Mouse (Mus musculus): ENCODE results near the gene Nuak2.

The Nuak2 gene

GRCm38 (mm10) chr1:132298801-132299464 lies 17.0 kb upstream of the Nuak2 start:
- no peak for DNase-seq (ENCODE audit: low spot score)

GRCm38 (mm10) chr1:132299744-132300143 lies 16.2 kb upstream of the Nuak2 start:
- DNase-seq (ENCODE audit: low spot score) = no peak

- DNase-seq (ENCODE audit: low spot score) = no peak
Observed at GRCm38 (mm10) chr1:132301242-132301641, 14.7 kb upstream of the Nuak2 start.

- no peak for DNase-seq (ENCODE audit: low spot score)
Observed at GRCm38 (mm10) chr1:132302341-132302866, 13.5 kb upstream of the Nuak2 start.

- no peak for DNase-seq (ENCODE audit: low spot score)
Observed at GRCm38 (mm10) chr1:132304618-132305214, 11.2 kb upstream of the Nuak2 start.

GRCm38 (mm10) chr1:132306160-132306559 lies 9.8 kb upstream of the Nuak2 start:
- peak; percentile 36 for DNase-seq (ENCODE audit: low spot score)

- DNase-seq (ENCODE audit: low spot score) = no peak
Observed at GRCm38 (mm10) chr1:132306808-132307207, 9.1 kb upstream of the Nuak2 start.

- DNase-seq (ENCODE audit: low spot score) = no peak
Observed at GRCm38 (mm10) chr1:132307962-132308361, 8.0 kb upstream of the Nuak2 start.

- DNase-seq (ENCODE audit: low spot score) = no peak
Observed at GRCm38 (mm10) chr1:132308674-132309073, 7.3 kb upstream of the Nuak2 start.

- DNase-seq (ENCODE audit: low spot score) = no peak
Observed at GRCm38 (mm10) chr1:132310754-132311153, 5.2 kb upstream of the Nuak2 start.

- DNase-seq (ENCODE audit: low spot score) = no peak
Observed at GRCm38 (mm10) chr1:132311174-132311859, 4.6 kb upstream of the Nuak2 start.

- no peak for DNase-seq (ENCODE audit: low spot score)
Observed at GRCm38 (mm10) chr1:132312043-132312442, 3.9 kb upstream of the Nuak2 start.

- peak; percentile 65 for DNase-seq (ENCODE audit: low spot score)
Observed at GRCm38 (mm10) chr1:132312703-132313102, 3.2 kb upstream of the Nuak2 start.

GRCm38 (mm10) chr1:132316625-132316994 lies 684 bp downstream of the Nuak2 start:
- no peak for DNase-seq (ENCODE audit: low spot score)

GRCm38 (mm10) chr1:132317413-132317812 lies 1.5 kb downstream of the Nuak2 start:
- DNase-seq (ENCODE audit: low spot score) = no peak

GRCm38 (mm10) chr1:132317894-132318863 lies 2.3 kb downstream of the Nuak2 start:
- DNase-seq (ENCODE audit: low spot score) = no peak

- DNase-seq (ENCODE audit: low spot score) = peak; percentile 76
Observed at GRCm38 (mm10) chr1:132319242-132319641, 3.3 kb downstream of the Nuak2 start.

- no peak for DNase-seq (ENCODE audit: low spot score)
Observed at GRCm38 (mm10) chr1:132321821-132322580, 6.1 kb downstream of the Nuak2 start.

GRCm38 (mm10) chr1:132322711-132323542 lies 7.0 kb downstream of the Nuak2 start:
- no peak for DNase-seq (ENCODE audit: low spot score)

- peak; percentile 82 for DNase-seq (ENCODE audit: low spot score)
Observed at GRCm38 (mm10) chr1:132326777-132327176, 10.9 kb downstream of the Nuak2 start.
